Mouse (Mus musculus) left cerebral cortex, postnatal 25 days (tissue): ENCODE results near the gene Fam229a. TPM values are rescaled to one million over a fixed set of nuclear protein-coding genes. Genes with fewer than 3 reads are reported as not detected.
"Not testable (repeated sequence)": the region's sequence is repeated elsewhere in the genome, so short reads cannot be mapped to it uniquely, and the experiment has no call there.

ENCODE experiments used
- DNase-seq, 2 experiments: peaks; one replicate each; pipeline ENCODE4 v3.0.0; 2022; ENCODE audit warnings: low spot score in 2 of 2, mixed read lengths in 1 of 2
- intact Hi-C: fragments of 180-260 bp; cut with DNase I; formaldehyde crosslinking; loops from one replicate; pipeline ENCODE4 v1.15.1; 2025
- total RNA-seq, 2 experiments: library from RNA; stranded (reverse); gene quantifications; 2 replicates each; pipeline ENCODE4 v1.2.3; 2021

The Fam229a gene
- total RNA-seq, 2 experiments from 2014 or later: not detected

GRCm38 (mm10) chr4:129513086-129513767, 22.2 kb downstream of the Fam229a start, which contains the start of gene Marcksl1:
Gene Marcksl1 (plus strand): TSS chr4:129513581.
- peak; percentile 78 to 79 for DNase-seq
- intact Hi-C loops: no loop called here

GRCm38 (mm10) chr4:129513891-129514290, 22.9 kb downstream of the Fam229a start:
- intact Hi-C loops: loop anchor here (1.0 kb wide), 1 partner anchor 19 kb away; no protein-coding TSS in a partner anchor
- no peak for DNase-seq

- DNase-seq: peak in 1 of 2 experiments; percentile 52
- intact Hi-C loops: loop anchor here (1.0 kb wide), 1 partner anchor 19 kb away; no protein-coding TSS in a partner anchor
These were observed 23.4 kb downstream of the Fam229a start for GRCm38 (mm10) chr4:129514300-129514898.

- no peak for DNase-seq
- intact Hi-C loops: no loop called here
These were observed 25.9 kb downstream of the Fam229a start for GRCm38 (mm10) chr4:129516925-129517324.

GRCm38 (mm10) chr4:129518519-129518918, 27.5 kb downstream of the Fam229a start:
- intact Hi-C loops: no loop called here
- DNase-seq: no peak

- no peak for DNase-seq
- intact Hi-C loops: no loop called here
These were observed 34.3 kb downstream of the Fam229a start for GRCm38 (mm10) chr4:129525338-129525737.

- intact Hi-C loops: no loop called here
- no peak for DNase-seq
These were observed 34.9 kb downstream of the Fam229a start for GRCm38 (mm10) chr4:129525889-129526288.

- DNase-seq, intact Hi-C loops: not testable (repeated sequence)
These were observed 37.9 kb downstream of the Fam229a start for GRCm38 (mm10) chr4:129528901-129529300.

- DNase-seq: no peak
- intact Hi-C loops: loop anchor here (5.0 kb wide), 1 partner anchor 67 kb away; no protein-coding TSS in a partner anchor
These were observed 49.0 kb downstream of the Fam229a start for GRCm38 (mm10) chr4:129540012-129540411.

Other genes with a start within 250 kb of the Fam229a start
- gene C77080, start 229.8 kb upstream of the Fam229a start, total RNA-seq: 10 to 100 TPM; 19.5 to 28.2 TPM
- gene Sync, start 203.6 kb upstream of the Fam229a start, total RNA-seq: 1 to 10 TPM; 1.4 to 1.6 TPM
- 100 to 1,000 TPM; 121 to 127 TPM for gene Rbbp4, start 155.8 kb upstream of the Fam229a start, total RNA-seq
- 10 to 100 TPM; 23.8 to 26.4 TPM for gene Zbtb8os, start 155.5 kb upstream of the Fam229a start, total RNA-seq
- 1 to 10 TPM; 5.8 to 5.9 TPM for gene Zbtb8a, start 113.1 kb upstream of the Fam229a start, total RNA-seq
- gene Zbtb8b, start 50.3 kb upstream of the Fam229a start, total RNA-seq: 1 to 10 TPM; 4.5 to 4.6 TPM
- 10 to 100 TPM; 51.7 to 58.8 TPM for gene Bsdc1, start 29.6 kb upstream of the Fam229a start, total RNA-seq
- under 1 TPM; 0.25 to 0.37 TPM for gene Tssk3, start 168 bp upstream of the Fam229a start, total RNA-seq
- gene Marcksl1, start 22.4 kb downstream of the Fam229a start, total RNA-seq: 100 to 1,000 TPM; 196 to 227 TPM
- gene Hdac1, start 51.5 kb downstream of the Fam229a start, total RNA-seq: 10 to 100 TPM; 28.5 to 31.6 TPM
- gene Lck, start 82.5 kb downstream of the Fam229a start, total RNA-seq: 1 to 10 TPM; 2.5 to 2.7 TPM
- under 1 TPM in 1 of 2 experiments, not detected in 1; 0.50 TPM for gene Fam167b, start 87.4 kb downstream of the Fam229a start, total RNA-seq
- 100 to 1,000 TPM; 133 to 136 TPM for gene Eif3i, start 109.5 kb downstream of the Fam229a start, total RNA-seq
- gene Tmem234, start 109.5 kb downstream of the Fam229a start, total RNA-seq: 10 to 100 TPM; 96.6 to 96.8 TPM
- 1 to 10 TPM; 4.3 to 4.7 TPM for gene Dcdc2b, start 123.1 kb downstream of the Fam229a start, total RNA-seq
- 10 to 100 TPM; 29.8 to 37.0 TPM for gene Iqcc, start 127.9 kb downstream of the Fam229a start, total RNA-seq
- 10 to 100 TPM; 66.5 to 67.5 TPM for gene Ccdc28b, start 132.8 kb downstream of the Fam229a start, total RNA-seq
- 10 to 100 TPM; 41.2 to 43.4 TPM for gene Txlna, start 149.9 kb downstream of the Fam229a start, total RNA-seq
- 100 to 1,000 TPM in 1 of 2 experiments, 10 to 100 TPM in 1; 86.5 to 106 TPM for gene Kpna6, start 181.6 kb downstream of the Fam229a start, total RNA-seq
- 10 to 100 TPM; 13.0 to 13.4 TPM for gene Tmem39b, start 205.6 kb downstream of the Fam229a start, total RNA-seq